Mouse (Mus musculus): Measurements from ENCODE around the gene Rrn3.
"Not testable (repeated sequence)": the region's sequence is repeated elsewhere in the genome, so short reads cannot be mapped to it uniquely, and the experiment has no call there.

Rrn3 gene

DNA sequence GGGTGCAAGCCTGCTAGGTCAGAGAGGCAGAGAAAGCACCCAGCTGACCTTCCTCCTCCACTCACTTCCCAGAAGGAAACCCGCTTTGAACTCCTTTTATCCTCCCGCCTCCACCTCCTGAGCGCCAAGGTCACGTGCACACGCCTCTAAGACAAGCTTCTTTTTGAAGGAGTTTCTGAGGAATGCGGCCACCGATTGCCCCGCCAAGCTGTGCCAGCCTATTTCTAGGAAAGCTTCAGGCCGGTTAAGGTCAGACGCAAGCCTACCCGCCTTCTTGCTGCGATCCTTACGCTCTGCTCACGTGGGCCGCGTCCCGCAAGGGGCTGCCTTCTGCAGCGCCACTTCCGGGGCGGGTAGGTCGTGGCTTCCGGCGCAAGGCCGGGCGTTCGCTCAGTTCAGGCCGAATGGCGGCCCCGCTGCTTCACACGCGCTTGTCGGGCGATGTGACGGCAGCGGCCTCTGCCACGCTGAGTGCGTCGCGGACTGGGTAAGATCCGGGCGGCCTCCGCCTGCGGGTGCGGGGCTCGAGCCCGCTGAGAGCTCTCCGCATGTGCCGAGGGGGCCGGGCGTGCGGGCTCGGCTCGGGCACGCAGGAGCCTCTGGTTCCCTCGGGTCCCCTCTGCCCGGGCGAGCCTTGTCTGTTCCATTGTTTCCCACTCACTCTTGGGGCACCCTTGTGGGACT is at the start of gene Rrn3:
Rrn3 (plus strand) TSS at position 356 of the 684 bp plus-strand sequence.
- DNase-seq, result peak; percentile 85

DNA sequence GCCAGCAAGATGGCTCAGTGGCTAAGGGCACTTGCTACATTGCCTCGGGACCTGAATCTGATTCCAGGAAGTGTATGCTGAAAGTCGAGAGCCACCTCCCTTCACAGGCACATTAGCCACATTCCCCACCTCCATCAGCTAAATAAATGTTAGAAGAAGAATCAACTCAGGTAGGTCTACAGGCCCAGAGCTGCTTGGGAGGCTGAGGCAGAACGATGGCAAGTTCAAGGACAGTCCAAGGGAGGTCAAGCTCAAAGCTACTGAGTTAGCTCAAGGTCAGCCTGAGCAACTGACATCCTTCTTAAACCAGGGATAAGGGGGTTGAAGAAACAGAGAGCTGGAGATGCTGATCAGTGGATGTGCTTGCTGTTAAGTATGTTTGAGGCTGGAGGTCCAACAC is 47.7 kb upstream of the Rrn3 start:
- no peak for DNase-seq

DNA sequence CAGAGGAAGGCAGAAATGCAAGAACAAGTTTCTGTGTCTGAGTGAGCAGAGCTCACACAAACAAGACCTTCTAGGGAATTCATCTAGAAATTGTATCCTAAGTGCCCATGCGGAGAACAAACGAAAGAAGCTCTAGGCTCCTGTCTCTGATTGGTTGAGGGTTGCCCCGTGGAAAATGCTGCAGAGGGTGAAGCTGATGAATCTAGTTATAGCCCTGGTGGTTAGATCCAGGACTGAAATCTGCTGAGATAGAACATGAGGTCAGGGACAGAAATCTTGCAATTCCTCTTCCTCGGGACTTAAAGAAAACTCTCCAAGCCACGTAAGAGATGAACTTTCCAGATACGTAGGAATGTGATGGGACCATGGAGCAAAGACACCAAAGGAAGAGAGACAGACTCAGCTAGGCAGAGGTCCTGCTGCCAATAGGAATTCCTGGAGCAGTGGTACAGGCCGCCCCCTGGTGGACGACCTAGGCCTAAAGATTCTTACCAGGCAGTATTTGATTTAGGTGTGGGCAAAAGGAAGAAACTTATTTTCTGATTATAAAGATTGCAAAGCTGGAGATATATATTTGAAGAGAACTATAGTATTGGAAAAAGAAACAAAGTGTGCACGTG is 46.9 kb upstream of the Rrn3 start:
- DNase-seq, result peak; percentile 71

DNA sequence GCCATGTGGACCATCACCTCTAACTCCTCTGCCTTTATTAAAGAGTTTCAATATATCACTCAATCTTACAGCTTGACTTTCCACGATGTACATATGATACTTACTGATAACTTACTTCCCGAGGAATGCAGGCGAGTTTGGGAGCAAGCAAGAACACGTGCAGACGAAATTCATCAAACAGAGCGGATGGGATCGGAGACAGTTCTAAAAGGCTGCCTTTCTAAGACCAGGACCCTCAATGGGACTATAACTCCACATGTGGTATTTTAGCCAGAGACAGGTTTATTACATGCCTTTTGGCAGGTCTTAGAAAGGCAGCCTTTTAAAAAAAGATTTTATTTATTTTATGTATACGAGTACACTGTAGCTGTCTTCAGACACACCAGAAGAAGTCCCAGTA is 44.5 kb upstream of the Rrn3 start:
- DNase-seq, result no peak

DNA sequence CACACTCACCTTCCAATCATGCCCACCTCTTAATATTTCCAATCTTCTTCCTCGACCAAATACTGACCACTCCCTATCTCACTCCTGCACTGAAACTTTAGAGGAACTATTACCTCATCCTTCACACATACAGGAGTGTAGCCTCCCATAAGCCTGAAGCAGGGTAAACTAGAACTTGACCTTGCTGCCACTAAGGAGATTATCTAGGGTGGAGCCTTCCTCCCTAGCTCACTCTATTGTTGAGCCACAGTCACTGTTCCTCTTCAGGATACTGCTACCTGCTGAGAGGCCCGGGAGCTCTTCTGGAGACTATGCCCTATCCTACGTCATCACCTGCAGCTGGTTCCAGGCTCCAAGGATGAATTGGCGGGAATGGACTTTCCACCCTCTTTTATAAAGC is 41.5 kb upstream of the Rrn3 start:
- DNase-seq, result not testable (repeated sequence)

DNA sequence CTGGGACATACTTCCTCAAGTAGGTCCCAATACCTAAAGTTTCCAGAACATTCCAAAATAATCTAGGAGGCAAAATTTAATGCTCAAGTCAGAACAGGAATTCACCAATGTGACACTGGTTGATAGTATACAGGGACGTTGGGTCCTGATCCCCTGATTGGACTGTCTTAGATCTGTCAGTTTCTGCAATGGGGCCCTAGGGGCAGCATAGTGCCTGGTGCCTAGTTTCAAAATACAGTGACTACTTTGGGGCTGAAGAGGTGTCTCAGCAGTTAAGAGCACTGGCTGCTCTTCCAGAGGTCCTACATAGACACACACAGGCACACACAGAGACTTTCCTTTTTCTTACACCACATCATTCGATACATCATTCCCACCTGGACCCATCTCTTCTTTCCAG is 39.7 kb upstream of the Rrn3 start:
- no peak for DNase-seq

DNA sequence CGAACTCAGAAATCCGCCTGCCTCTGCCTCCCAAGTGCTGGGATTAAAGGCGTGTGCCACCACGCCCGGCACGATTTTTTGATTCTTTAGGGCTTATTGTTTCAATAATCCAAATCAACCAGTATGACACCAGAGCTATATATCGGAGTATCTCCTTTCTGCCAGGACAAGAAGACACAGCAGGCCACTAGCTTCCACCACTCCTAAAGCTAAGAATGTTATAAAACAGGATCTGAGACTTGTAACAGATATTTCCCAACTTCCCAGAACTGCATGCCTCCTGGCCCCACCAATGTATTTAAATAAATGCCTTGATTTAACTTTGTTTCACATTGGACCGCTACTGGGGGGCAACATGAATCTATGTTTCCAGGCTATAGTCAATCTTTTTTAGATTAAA is 32.8 kb upstream of the Rrn3 start:
- DNase-seq, result no peak

DNA sequence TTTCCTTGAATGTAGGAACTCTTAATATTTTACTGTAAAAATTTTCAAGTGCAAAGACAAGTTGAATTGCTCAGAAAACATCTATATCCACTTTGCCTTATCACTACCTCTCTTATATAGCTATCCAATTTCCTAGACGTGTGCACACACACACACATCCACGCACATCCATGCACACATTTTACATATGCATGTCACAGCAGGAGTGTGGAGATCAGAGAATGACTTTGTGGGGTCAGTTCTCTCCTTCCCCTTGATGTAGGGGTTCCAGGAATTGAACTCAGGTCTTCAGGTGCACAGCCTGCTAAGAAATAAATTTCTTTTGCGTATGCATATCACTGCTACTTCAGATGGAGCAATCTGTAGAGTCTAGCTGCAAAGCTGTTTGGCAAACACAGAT is 32.4 kb upstream of the Rrn3 start:
- DNase-seq, result no peak

DNA sequence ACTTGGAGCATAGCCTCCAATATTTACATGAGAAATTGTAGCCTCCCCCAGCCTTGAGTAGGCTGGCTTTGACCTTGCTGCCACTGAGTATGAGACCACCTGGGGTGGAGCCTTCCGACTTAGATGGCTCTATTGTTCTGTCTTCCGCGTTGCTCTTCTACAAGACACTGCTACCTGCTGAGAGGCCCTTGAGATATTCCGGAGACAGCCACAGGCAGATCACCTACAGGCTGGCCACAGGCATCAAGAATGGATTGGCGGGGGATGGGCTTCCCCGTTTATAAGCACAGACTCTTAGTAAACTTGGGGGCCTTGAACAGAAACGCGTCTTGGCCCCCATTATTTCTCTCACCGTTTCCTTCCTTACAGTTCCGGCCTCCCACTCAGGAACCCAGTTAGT is 31.7 kb upstream of the Rrn3 start:
- not testable (repeated sequence) for DNase-seq

DNA sequence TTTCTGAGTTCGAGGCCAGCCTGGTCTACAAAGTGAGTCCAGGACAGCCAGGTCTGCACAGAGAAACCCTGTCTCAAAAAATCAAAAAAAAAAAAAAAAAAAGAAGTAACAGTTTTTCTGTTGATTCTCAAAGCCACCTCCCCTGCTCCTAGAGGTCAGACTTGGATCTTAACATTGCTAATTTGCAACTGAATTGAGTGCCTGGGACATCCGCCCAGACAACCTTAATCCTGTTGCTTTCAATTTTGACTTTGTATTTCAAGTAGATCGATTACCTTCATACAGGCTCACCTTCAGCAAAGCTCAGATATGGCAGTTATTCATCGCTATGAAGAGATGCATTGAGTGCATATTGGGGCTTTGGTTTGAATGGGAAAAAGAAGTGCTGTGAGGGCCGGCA is 31.2 kb upstream of the Rrn3 start:
- DNase-seq, result no peak

DNA sequence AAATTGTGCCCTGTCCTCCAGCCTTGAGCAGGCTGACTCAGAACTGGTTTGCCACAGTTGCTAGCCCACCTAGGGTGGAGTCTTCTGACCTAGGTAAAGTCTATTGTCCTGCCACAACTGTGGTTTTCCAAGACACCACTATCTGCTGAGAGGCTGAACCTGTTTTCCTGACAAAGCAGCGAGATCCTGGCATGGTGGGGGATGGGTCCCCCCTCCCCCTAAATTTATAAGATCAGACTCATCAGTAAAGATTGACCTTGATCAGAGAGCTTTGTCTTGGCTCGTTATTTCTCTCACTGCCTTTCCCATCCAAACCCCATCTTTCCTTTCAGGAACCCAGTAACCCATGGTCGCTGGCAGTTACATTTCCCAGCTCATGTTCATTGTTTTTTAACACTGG is 30.5 kb upstream of the Rrn3 start:
- DNase-seq, result no peak

DNA sequence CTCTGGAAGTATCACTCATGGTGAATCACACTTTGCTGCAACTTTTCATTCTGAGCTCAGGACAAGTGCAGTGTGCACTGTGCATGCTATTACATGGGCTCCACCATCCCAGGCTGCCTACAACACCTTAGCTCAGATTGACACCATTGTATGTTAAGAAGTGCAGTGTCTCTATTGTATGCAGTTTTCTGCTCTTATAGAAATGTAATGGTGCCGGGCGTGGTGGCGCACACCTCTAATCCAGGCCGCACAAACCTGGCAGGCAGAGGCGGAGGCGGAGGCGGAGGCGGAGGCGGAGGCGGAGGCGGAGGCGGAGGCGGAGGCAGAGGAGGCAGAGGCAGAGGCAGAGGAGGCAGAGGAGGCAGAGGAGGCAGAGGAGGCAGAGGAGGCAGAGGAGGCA is 29.9 kb upstream of the Rrn3 start:
- DNase-seq, result no peak

DNA sequence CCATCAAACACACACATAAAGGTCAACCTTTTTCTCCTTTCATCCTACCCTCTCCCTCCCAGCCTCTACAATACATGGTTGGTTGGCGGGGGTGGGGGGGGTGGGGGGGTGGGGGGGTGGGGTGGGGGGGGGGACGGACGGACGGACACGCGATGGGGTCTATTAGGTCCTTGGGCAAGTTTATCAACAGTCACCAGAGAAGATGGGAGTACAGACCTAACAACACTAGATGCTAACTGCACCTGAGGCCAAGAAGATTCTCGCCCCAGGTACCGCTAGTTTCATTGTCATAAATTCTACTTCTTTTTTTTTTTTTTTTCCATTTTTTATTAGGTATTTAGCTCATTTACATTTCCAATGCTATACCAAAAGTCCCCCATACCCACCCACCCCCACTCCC is 26.5 kb upstream of the Rrn3 start:
- DNase-seq, result no peak

DNA sequence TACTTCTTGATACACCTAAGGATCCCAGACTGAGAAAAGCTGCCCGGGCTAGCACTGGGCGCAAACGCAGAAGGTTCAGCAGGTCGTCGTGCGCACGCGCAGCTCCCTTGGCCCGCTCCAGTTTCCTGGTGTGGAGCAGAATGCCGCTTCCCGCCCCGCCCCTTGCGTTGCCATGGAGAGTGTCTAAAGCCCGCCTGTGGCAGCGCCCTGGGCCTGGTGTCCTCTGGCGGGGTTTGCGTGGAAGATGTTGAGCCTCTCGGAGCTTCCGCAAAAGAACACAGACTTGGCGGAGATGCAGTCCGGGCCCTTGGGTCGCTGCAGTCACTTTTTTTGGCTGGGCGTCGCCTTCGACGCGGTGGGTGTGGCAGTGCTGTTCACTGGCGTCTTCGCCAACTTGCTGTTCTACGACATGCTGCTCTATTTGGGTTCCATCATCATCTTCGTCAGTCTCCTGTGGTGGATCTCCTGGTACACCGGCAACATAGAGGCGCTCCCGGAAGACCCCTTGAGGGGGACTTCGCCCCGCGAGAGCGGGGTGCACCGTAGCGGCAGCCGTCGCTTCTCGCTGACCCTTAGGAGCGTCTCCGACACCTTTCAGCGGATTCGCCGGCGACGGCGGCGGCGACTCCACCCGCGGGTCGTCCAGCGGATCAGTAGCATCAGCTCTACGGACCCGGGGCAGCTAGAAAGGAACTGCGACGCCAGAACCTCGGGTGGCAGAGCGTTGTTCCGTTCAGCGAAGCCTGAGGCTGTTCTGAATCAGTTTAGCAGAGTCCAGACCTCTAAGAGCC is 25.9 kb upstream of the Rrn3 start:
- peak; percentile 91 for DNase-seq

DNA sequence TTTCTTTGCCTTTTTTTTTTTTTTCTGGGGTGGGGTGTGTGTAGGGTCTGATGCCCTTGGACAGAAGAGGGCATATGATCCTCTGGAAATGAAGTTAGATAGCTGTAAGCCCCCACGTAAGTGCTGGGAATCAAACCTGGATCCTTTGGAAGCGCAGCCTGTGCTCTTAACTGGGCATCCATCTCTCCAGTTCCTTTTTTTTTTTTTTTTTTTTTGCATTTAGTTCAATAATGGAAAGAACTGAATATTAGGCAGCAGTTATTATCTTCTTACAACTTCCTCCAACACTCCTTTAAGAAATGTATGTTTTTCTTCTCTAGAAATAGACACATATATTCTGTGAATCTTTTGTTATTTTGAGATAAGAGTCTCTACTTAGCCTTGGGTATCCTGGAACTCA is 22.7 kb upstream of the Rrn3 start:
- DNase-seq, result no peak

DNA sequence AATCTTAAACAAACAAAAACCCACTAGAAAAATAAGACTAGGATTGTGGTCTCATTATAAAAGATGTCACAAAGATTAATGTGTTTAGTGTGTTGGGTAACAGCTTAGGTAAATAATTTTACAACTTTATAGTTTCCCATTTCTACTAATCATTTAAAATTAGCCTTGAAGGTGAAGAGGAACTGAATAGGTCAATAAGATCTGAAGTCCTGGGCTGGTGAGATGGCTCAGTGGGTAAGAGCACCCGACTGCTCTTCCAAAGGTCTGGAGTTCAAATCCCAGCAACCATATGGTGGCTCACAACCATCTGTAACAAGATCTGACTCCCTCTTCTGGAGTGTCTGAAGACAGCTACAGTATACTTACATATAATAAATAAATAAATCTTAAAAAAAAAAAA is 17.7 kb upstream of the Rrn3 start:
- DNase-seq, result not testable (repeated sequence)

DNA sequence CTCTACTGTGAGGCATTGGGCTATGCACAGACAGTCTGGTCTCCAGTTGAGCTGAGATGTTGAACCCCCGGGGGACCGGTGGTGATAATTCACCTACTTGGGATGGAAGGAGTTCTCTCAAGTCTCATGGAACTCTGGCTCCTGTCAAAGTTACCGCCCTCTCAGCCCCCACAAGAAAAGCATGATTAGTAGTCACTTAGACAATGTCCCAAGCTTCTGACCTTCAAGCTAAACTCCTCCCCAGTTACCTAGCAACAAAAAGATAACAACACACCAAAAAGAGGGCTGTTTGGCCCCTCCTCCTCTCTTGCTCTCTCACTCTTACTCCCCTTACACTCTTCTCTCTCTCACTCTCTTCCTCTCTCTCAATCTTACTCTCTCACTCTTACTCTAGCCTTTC is 16.0 kb upstream of the Rrn3 start:
- no peak for DNase-seq

DNA sequence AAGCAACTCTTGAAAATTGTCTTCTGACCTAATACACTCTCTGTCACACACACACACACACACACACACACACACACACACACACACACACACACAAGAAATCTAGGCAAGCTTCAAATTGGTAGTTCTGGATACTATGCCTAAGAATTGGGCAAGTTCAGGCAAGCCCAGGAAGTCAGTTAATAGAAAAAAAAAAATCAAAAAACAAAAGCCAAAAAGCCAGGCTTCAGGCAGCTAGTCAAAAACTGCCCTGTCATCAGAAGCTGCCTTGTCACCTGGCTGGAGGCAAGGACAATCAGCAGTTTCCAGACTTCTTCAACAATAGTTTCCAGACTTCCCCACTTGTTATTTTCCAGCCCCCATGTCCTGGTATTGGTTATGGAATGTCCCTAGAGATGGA is 14.1 kb upstream of the Rrn3 start:
- DNase-seq, result no peak

DNA sequence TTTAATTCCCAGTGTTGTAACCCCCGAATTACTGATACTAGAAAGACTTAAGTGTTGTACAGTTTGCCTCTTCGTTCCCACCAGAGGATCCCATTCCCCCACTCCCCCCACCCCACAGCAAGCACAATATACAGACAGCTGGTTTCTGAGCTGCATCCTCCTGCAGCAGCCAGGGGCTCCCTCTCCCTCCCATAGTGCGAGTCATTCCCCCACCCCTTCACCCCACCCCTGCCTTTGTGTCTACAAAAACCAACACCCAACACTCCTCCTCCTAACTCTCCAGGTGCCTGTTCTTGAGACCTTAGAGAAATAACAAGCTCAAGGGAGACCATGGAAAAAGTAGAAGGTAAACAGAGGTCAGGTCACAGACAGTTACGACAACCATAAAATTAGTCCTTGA is 8.9 kb upstream of the Rrn3 start:
- not testable (repeated sequence) for DNase-seq

DNA sequence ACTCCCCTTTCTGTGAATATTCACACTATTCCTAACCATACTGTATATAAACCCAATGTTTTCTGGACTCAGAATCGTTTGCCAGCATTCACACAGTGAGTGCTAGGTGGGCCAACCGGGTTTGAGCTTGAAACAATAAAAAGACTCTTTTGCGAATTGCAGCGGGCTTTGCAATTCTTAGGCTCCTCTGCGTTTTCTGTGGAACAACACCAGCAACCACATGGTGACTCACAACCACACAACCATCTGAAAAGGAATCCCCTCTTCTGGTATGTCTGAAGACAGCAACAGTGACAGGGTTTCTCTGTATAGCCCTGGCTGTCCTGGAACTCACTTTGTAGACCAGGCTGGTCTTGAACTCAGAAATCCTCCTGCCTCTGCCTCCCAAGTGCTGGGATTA is 8.5 kb upstream of the Rrn3 start:
- DNase-seq, result not testable (repeated sequence)

DNA sequence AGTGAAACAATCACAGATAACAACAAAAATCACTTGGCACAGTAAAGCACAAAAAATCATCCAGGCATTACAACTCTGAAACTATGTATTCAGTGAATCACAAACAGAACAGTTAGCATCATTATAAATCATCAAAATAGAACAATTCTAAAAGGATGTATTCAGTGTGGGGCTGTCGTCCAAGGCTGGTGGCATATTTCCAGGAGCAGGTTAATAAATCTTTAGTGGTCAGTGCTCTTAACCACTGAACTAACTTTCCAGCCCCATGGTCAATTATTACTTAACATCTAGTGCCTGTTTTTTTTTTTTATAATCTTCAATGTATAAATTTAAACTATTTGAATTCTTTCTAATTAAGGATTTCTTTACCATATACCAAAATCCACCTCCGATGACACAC is 6.5 kb upstream of the Rrn3 start:
- DNase-seq, result not testable (repeated sequence)

DNA sequence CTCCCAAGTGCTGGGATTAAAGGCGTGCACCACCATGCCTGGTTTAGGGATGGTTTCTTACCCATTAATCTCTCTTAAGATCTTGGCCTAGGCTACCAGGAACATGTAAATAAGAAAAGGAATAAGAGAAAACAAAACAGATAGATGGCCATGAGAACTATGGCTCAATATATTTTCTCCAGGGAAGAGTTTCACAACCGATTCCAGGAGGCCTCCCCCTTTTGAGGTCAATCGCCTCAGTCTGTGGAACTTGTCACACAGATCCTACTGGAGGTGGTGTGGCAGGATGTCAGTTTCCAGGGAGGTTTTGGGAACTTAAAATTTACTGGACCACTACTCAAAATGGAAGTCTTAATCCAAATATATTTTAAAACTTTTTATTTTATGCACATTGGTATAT is 5.9 kb upstream of the Rrn3 start:
- DNase-seq, result not testable (repeated sequence)

DNA sequence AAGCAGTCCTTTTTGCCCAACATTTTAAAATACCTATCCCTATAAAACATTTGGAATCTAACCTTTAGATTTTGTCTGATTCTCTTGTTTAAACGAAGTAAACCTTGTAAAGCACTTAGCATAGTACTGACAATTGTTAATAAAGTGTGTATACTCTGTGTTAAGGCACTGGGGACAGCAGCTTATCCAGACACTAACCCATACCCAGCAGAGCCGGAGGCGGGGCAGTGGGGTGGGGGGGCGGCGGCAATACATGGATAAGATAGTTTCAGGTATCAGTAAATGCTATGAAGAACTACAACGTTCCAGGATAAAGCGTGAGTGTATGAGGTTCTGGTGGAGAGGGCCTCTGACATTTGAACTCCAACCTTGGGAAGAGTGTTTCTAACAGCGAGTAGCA is 708 bp downstream of the Rrn3 start:
- DNase-seq, result peak; percentile 24

DNA sequence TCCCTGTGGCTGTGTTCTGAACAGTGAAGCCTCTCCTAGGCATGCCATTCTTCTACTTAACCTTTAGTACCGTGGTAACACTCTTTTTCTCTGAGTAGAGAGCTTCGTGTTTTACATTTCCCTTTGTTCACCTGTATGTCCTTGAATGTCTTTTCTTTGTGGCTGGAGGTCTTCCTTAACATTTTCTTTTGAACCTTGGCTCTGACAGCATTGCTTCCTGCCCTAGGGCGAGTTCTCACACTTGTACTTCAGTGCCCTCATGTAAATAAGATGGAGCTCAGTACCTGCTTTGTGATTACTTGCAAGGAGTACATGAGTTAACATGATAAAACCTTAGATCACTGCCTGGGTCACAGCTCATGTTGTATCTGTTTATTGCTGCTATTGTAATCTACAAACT is 5.4 kb downstream of the Rrn3 start:
- DNase-seq, result no peak

Data from cerebellum, adult 9-10 months (tissue).